Mouse (Mus musculus) forebrain, embryonic 11.5 days (tissue): Measurements from ENCODE around the gene Pik3cd. TPM values are rescaled to one million over a fixed set of nuclear protein-coding genes. Genes with fewer than 3 reads are reported as not detected.

Source experiments
- ATAC-seq: fragments of 200-750 bp; cut with Nextera tagmentation; replicated peaks from 2 replicates; pipeline ENCODE4 v1.8.0; 2017; ENCODE audit warnings: moderate TSS enrichment; ENCODE audit not compliant: low FRiP score
- DNase-seq: peaks from one replicate; pipeline ENCODE4 v3.0.0-alpha.2; 2017; ENCODE audit warnings: low spot score
- H3K27ac ChIP-seq: fragments of 300-500 bp; sonication (generic); 2 replicates; pipeline ENCODE4 v1.5.1; 2014; ENCODE audit warnings: low read depth, low read length
- H3K27me3 ChIP-seq: fragments of 300-500 bp; sonication (generic); 2 replicates; pipeline ENCODE4 v1.6.1; 2014; ENCODE audit warnings: mild to moderate bottlenecking, low read length, mixed read lengths; ENCODE audit not compliant: control insufficient read depth, insufficient read depth
- H3K36me3 ChIP-seq: fragments of 300-500 bp; sonication (generic); 2 replicates; pipeline ENCODE4 v1.6.1; 2014; ENCODE audit warnings: mild to moderate bottlenecking, low read length, moderate library complexity, mixed read lengths; ENCODE audit not compliant: control insufficient read depth, insufficient read depth
- H3K4me1 ChIP-seq: fragments of 300-500 bp; sonication (generic); replicated peaks from 2 replicates; pipeline ENCODE4 v1.6.1; 2014; ENCODE audit warnings: low read length, mixed read lengths; ENCODE audit not compliant: control insufficient read depth, insufficient read depth
- H3K4me2 ChIP-seq: fragments of 300-500 bp; sonication (generic); 2 replicates; pipeline ENCODE4 v1.6.1; 2014; ENCODE audit warnings: low read depth, mild to moderate bottlenecking, low read length, moderate library complexity, mixed read lengths; ENCODE audit not compliant: severe bottlenecking
- H3K4me3 ChIP-seq: fragments of 300-500 bp; sonication (generic); 2 replicates; pipeline ENCODE4 v1.5.1; 2014; ENCODE audit warnings: low read depth, low read length
- H3K9ac ChIP-seq: fragments of 300-500 bp; sonication (generic); 2 replicates; pipeline ENCODE4 v1.6.1; 2014; ENCODE audit warnings: low read length
- H3K9me3 ChIP-seq: fragments of 300-500 bp; sonication (generic); 2 replicates; pipeline ENCODE4 v1.6.1; 2016; ENCODE audit warnings: low read length, mixed read lengths; ENCODE audit not compliant: control insufficient read depth
- WGBS: fragments of 180-500 bp; shearing (Covaris S2); extraction: QIAGEN DNeasy Blood & Tissue Kit; methylation state at CpG from one replicate; pipeline ENCODE4 v1.1.7; 2014; 5-methylcytosine and 5-hydroxymethylcytosine counted together
- polyA plus RNA-seq: library from polyadenylated mRNA; unstranded; fragments of >200 nt; fragmentation: Nextera tagmentation; extraction: Ambion mirVana; gene quantifications from 2 replicates; pipeline ENCODE4 v1.2.1, GENCODE M21; 2014

Pik3cd gene
- polyA plus RNA-seq, 1 experiment from 2014 or later, result 6.3 TPM

- H3K36me3 ChIP-seq, result no peaks in the 10 kb centered on the region
- no peak overlapping the region for H3K9ac ChIP-seq
- H3K9me3 ChIP-seq, result no peaks in the 10 kb centered on the region
- H3K27me3 ChIP-seq, result peaks cover 5% of the 10 kb centered on the region; the same call in 1 of the 2 replicates
- DNase-seq (no peak), ATAC-seq (no peak)
- 90% methylated on average over 4 of the region's 4 CpGs for WGBS
- H3K4me2 ChIP-seq, result no peak overlapping the region
- no peak overlapping the region for H3K27ac ChIP-seq
- no peak overlapping the region for H3K4me3 ChIP-seq
- H3K4me1 ChIP-seq, result peaks cover 2% of the 10 kb centered on the region; the same call in 1 of the 2 replicates
These were observed 2.4 kb downstream of the Pik3cd start for GRCm38 (mm10) chr4:149699953-149700352.

- H3K4me1 ChIP-seq, result peaks cover 2% of the 10 kb centered on the region; the same call in 1 of the 2 replicates
- peaks cover 5% of the 10 kb centered on the region; the same call in 1 of the 2 replicates for H3K27me3 ChIP-seq
- H3K9ac ChIP-seq, result peak overlapping the region; percentile 62
- H3K27ac ChIP-seq, result no peak overlapping the region
- ATAC-seq (peak; percentile 78), DNase-seq (peak; percentile 82)
- no peaks in the 10 kb centered on the region for H3K9me3 ChIP-seq
- peak overlapping the region; percentile 74 for H3K4me2 ChIP-seq
- H3K4me3 ChIP-seq, result peak overlapping the region; percentile 43
- no peaks in the 10 kb centered on the region for H3K36me3 ChIP-seq
- 2% methylated on average over 35 of the region's 35 CpGs for WGBS
These were observed 4.1 kb downstream of the Pik3cd start for GRCm38 (mm10) chr4:149698197-149698821.

- no peak for ATAC-seq
- Histone ChIP-seq H3K4me1 (peaks cover 2% of the 10 kb centered on the region; the same call in 1 of the 2 replicates), H3K4me3 (peak overlapping the region; percentile 43), H3K36me3 (no peaks in the 10 kb centered on the region), H3K4me2 (peak overlapping the region; percentile 74), H3K9me3 (no peaks in the 10 kb centered on the region), H3K9ac (peak overlapping the region; percentile 62), H3K27me3 (peaks cover 5% of the 10 kb centered on the region; the same call in 1 of the 2 replicates), H3K27ac (no peak overlapping the region)
- DNase-seq, result no peak
- 18% methylated on average over 15 of the region's 15 CpGs for WGBS
These were observed 4.7 kb downstream of the Pik3cd start for GRCm38 (mm10) chr4:149697506-149698196.

- DNase-seq (no peak), ATAC-seq (no peak)
- 37% methylated on average over 16 of the region's 16 CpGs for WGBS
- H3K27ac ChIP-seq, result no peak overlapping the region
- no peaks in the 10 kb centered on the region for H3K36me3 ChIP-seq
- H3K9ac ChIP-seq, result no peak overlapping the region
- peaks cover 2% of the 10 kb centered on the region; the same call in 1 of the 2 replicates for H3K4me1 ChIP-seq
- no peak overlapping the region for H3K4me3 ChIP-seq
- no peak overlapping the region for H3K4me2 ChIP-seq
- H3K27me3 ChIP-seq, result peaks cover 5% of the 10 kb centered on the region; the same call in 1 of the 2 replicates
- H3K9me3 ChIP-seq, result no peaks in the 10 kb centered on the region
These were observed 6.0 kb downstream of the Pik3cd start for GRCm38 (mm10) chr4:149696189-149696971.

GRCm38 (mm10) chr4:149691368-149691767 is 11.0 kb downstream of the Pik3cd start:
- no peaks in the 10 kb centered on the region for H3K9me3 ChIP-seq
- no peak for DNase-seq
- 77% methylated on average over 8 of the region's 8 CpGs for WGBS
- no peak overlapping the region for H3K9ac ChIP-seq
- no peak overlapping the region for H3K4me2 ChIP-seq
- no peak overlapping the region for H3K4me3 ChIP-seq
- H3K27me3 ChIP-seq, result no peaks in the 10 kb centered on the region
- ATAC-seq, result no peak
- H3K27ac ChIP-seq, result no peak overlapping the region
- no peaks in the 10 kb centered on the region for H3K36me3 ChIP-seq
- no peaks in the 10 kb centered on the region for H3K4me1 ChIP-seq

- no peak overlapping the region for H3K4me2 ChIP-seq
- no peak overlapping the region for H3K9ac ChIP-seq
- no peaks in the 10 kb centered on the region for H3K27me3 ChIP-seq
- DNase-seq, result no peak
- no peak overlapping the region for H3K4me3 ChIP-seq
- no peaks in the 10 kb centered on the region for H3K36me3 ChIP-seq
- no peaks in the 10 kb centered on the region for H3K4me1 ChIP-seq
- H3K9me3 ChIP-seq, result no peaks in the 10 kb centered on the region
- 91% methylated on average over 8 of the region's 8 CpGs for WGBS
- no peak overlapping the region for H3K27ac ChIP-seq
- ATAC-seq, result no peak
These were observed 11.5 kb downstream of the Pik3cd start for GRCm38 (mm10) chr4:149690828-149691280.

GRCm38 (mm10) chr4:149689822-149690700 is 12.3 kb downstream of the Pik3cd start:
- H3K27me3 ChIP-seq, result no peaks in the 10 kb centered on the region; the same call in 1 of the 2 replicates
- ATAC-seq, result no peak

GRCm38 (mm10) chr4:149688861-149689260 is 13.5 kb downstream of the Pik3cd start:
- no peaks in the 10 kb centered on the region for H3K9me3 ChIP-seq
- H3K4me3 ChIP-seq, result no peak overlapping the region
- H3K9ac ChIP-seq, result no peak overlapping the region
- H3K27ac ChIP-seq, result no peak overlapping the region
- ATAC-seq, result no peak
- no peak overlapping the region for H3K4me2 ChIP-seq
- no peak for DNase-seq
- no peaks in the 10 kb centered on the region; the same call in 1 of the 2 replicates for H3K27me3 ChIP-seq
- WGBS, result 86% methylated on average over 14 of the region's 14 CpGs
- H3K36me3 ChIP-seq, result no peaks in the 10 kb centered on the region
- H3K4me1 ChIP-seq, result no peaks in the 10 kb centered on the region

More at GRCm38 (mm10) chr4:149689822-149690700, 12.3 kb downstream of the Pik3cd start:
- Histone ChIP-seq H3K4me1 (no peaks in the 10 kb centered on the region), H3K4me3 (no peak overlapping the region), H3K27ac (no peak overlapping the region), H3K36me3 (no peaks in the 10 kb centered on the region), H3K9me3 (no peaks in the 10 kb centered on the region), H3K4me2 (no peak overlapping the region), H3K9ac (no peak overlapping the region)
- DNase-seq, result no peak
- 85% methylated on average over 12 of the region's 12 CpGs for WGBS
